Mouse (Mus musculus) midbrain, embryonic 15.5 days (tissue): ENCODE measurements at regions not wholly inside any gene's neighbourhood (a gene's known extent, or its start where the extent isn't known, plus 50 kb on each side); places are given as distances from the start of the nearest gene placed in this dataset.
A peak's percentile ranks its signal among the peaks of the same experiment; 100 is the strongest.

ENCODE experiments used
- ATAC-seq: fragments of 200-750 bp; cut with Nextera tagmentation; replicated peaks from 2 replicates; pipeline ENCODE4 v1.8.0; 2017; ENCODE audit warnings: moderate TSS enrichment
- H3K27ac ChIP-seq: fragments of 300-500 bp; sonication (generic); 2 replicates; pipeline ENCODE4 v1.5.1; 2015; ENCODE audit warnings: mild to moderate bottlenecking, inconsistent platforms
- H3K27me3 ChIP-seq: fragments of 300-500 bp; sonication (generic); replicated peaks from 2 replicates; pipeline ENCODE4 v1.6.1; 2015; ENCODE audit warnings: inconsistent platforms
- H3K36me3 ChIP-seq: fragments of 300-500 bp; sonication (generic); replicated peaks from 2 replicates; pipeline ENCODE4 v1.6.1; 2015; ENCODE audit warnings: inconsistent platforms
- H3K4me1 ChIP-seq: fragments of 300-500 bp; sonication (generic); 2 replicates; pipeline ENCODE4 v1.6.1; 2015; ENCODE audit warnings: inconsistent platforms
- H3K4me2 ChIP-seq: fragments of 300-500 bp; sonication (generic); 2 replicates; pipeline ENCODE4 v1.6.1; 2015; ENCODE audit warnings: inconsistent platforms, mild to moderate bottlenecking, moderate library complexity
- H3K4me3 ChIP-seq: fragments of 300-500 bp; sonication (generic); 2 replicates; pipeline ENCODE4 v1.5.1; 2015; ENCODE audit warnings: mild to moderate bottlenecking, inconsistent platforms
- H3K9ac ChIP-seq: fragments of 300-500 bp; sonication (generic); 2 replicates; pipeline ENCODE4 v1.6.1; 2015; ENCODE audit warnings: mild to moderate bottlenecking, inconsistent platforms
- H3K9me3 ChIP-seq: fragments of 300-500 bp; sonication (generic); 2 replicates; pipeline ENCODE4 v1.6.1; 2016; ENCODE audit warnings: inconsistent platforms
- WGBS: fragments of 180-500 bp; shearing (Covaris S2); methylation state at CpG from one replicate; pipeline ENCODE4 v1.1.7; 2015; ENCODE audit warnings: mixed read lengths; 5-methylcytosine and 5-hydroxymethylcytosine counted together

DNA sequence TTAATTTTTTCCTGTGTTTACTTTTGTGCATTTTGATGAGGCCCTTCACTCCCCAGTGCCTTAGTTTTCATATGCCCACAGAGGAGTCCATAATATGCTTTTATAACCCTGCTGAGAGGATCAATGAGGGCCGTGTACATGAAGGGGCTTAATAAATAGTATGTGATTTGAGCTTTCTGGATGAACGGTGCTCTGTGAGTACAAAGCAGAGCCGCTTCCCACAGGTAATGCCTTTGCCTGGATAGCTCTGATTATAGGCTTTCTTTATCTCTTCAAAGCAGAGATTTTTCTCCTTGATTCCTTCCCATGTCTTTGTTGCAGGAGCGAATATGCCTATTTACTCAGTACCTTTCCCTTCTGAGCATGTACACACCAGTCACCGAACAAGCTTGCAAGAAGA is 217.8 kb downstream of the Izumo3 start:
- Histone ChIP-seq H3K4me3 (no peak overlapping the region), H3K27ac (peak overlapping the region; percentile 45; the same call in 1 of the 2 replicates), H3K9ac (no peak overlapping the region), H3K9me3 (no peaks in the 10 kb centered on the region), H3K27me3 (no peaks in the 10 kb centered on the region), H3K36me3 (no peaks in the 10 kb centered on the region), H3K4me1 (peaks cover 4% of the 10 kb centered on the region; the same call in 1 of the 2 replicates), H3K4me2 (no peak overlapping the region)
- WGBS, result 29% methylated on average over 5 of the region's 5 CpGs
- ATAC-seq, result peak; percentile 84

DNA sequence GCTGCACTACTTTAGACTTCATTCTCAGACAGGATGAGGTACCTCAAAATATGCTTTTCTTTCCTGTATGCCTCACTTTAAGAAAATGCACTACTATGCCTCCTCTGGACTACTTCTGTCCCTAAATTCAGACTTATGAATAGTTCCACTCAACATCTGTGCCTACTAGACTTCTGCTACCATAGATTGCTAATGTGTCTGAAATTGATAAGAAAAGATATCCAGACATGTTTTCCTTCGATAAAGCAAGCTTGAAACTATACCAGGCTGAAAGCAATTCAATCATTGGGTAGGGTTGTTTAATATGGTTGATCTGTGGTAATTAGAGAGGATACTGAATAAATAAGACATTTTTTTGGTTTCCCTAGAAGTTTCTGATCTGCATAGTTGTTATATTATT is 239.9 kb downstream of the Izumo3 start:
- Histone ChIP-seq H3K27ac (no peak overlapping the region), H3K4me1 (0 out of 2 replicates have a peak, but pooled peaks cover 3% of the 10 kb centered on the region), H3K9me3 (no peaks in the 10 kb centered on the region), H3K4me3 (no peak overlapping the region), H3K4me2 (no peak overlapping the region), H3K27me3 (no peaks in the 10 kb centered on the region), H3K36me3 (no peaks in the 10 kb centered on the region), H3K9ac (no peak overlapping the region)
- no peak for ATAC-seq
- 86% methylated on average over 1 of the region's 1 CpGs for WGBS

DNA sequence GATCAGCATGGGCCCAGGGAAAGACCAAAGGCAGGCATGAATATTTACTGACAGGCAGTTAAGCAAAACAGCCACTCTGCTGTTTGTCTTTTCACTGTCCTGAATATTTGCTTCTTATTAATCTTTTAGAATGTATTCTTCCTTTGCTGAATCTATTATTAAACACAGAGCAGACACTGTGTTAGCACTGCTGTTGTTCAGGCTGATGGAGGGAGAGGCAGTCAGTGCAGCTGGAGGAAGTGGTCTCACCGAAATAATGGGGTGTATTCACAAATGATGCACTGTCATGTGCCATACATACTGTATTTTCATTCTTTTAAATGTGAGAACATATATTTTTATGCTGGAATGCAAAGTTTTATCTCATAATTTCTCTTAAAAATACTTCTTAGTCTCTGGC is 241.9 kb downstream of the Izumo3 start:
- Histone ChIP-seq H3K27ac (no peak overlapping the region), H3K4me1 (0 out of 2 replicates have a peak, but pooled peaks cover 3% of the 10 kb centered on the region), H3K36me3 (no peaks in the 10 kb centered on the region), H3K27me3 (no peaks in the 10 kb centered on the region), H3K9me3 (no peaks in the 10 kb centered on the region), H3K9ac (no peak overlapping the region), H3K4me3 (no peak overlapping the region), H3K4me2 (no peak overlapping the region)
- WGBS, result 60% methylated on average over 1 of the region's 1 CpGs
- ATAC-seq, result no peak

DNA sequence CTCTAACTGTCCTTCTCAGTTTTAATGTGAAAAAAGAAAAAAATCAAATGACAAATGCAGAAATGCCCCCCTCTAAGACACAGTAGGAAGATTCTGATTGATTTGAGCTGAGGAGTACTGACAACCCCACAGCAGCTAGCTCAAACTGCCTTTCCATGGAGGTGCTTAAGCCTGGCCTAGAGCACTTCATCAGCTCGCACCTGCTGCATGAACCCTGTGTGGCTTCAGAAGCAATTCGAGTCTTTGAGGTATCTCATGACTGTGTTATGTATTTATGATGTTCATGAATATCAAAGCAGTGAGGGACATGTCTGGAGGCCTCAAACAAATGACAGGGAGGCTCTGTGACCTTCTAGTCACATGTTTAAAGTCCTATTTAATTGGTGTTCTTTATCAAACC is 255.6 kb downstream of the Izumo3 start:
- Histone ChIP-seq H3K4me2 (no peak overlapping the region), H3K27ac (no peak overlapping the region), H3K36me3 (no peaks in the 10 kb centered on the region), H3K9ac (no peak overlapping the region), H3K4me3 (no peak overlapping the region), H3K27me3 (no peaks in the 10 kb centered on the region), H3K4me1 (no peaks in the 10 kb centered on the region), H3K9me3 (no peaks in the 10 kb centered on the region)
- ATAC-seq, result peak; percentile 83
- WGBS, result 38% methylated on average over 2 of the region's 2 CpGs
